Mouse (Mus musculus): ENCODE data around the gene Ndufaf8. TPM values are rescaled to one million over a fixed set of nuclear protein-coding genes. Genes with fewer than 3 reads are reported as not detected.

Gene Ndufaf8
- total RNA-seq, 2 experiments from 2014 or later, result 50.2 to 53.5 TPM

- DNase-seq (ENCODE audit: low spot score in 2 of 2), result no peak
Measured at GRCm38 (mm10) chr11:120085891-120086627, 12.7 kb upstream of the Ndufaf8 start.

GRCm38 (mm10) chr11:120086702-120087152 lies 12.0 kb upstream of the Ndufaf8 start, which contains the start of gene Cep131:
Gene Cep131, minus strand, starts transcription at chr11:120086827.
- peak; percentile 92 to 94 for DNase-seq (ENCODE audit: low spot score in 2 of 2)

- no peak for DNase-seq (ENCODE audit: low spot score in 2 of 2)
Measured at GRCm38 (mm10) chr11:120090661-120091060, 8.1 kb upstream of the Ndufaf8 start.

GRCm38 (mm10) chr11:120092817-120093591 lies 5.7 kb upstream of the Ndufaf8 start:
- DNase-seq (ENCODE audit: low spot score in 2 of 2), result peak in 1 of 2 experiments; percentile 48

GRCm38 (mm10) chr11:120101036-120101435 lies 2.3 kb downstream of the Ndufaf8 start:
- DNase-seq (ENCODE audit: low spot score in 2 of 2), result peak in 1 of 2 experiments; percentile 45

GRCm38 (mm10) chr11:120103431-120103997 lies 4.8 kb downstream of the Ndufaf8 start:
- DNase-seq (ENCODE audit: low spot score in 2 of 2), result no peak

GRCm38 (mm10) chr11:120107026-120107425 lies 8.3 kb downstream of the Ndufaf8 start:
- DNase-seq (ENCODE audit: low spot score in 2 of 2), result no peak

GRCm38 (mm10) chr11:120107796-120108195 lies 9.1 kb downstream of the Ndufaf8 start:
- DNase-seq (ENCODE audit: low spot score in 2 of 2), result no peak

GRCm38 (mm10) chr11:120109558-120110210 lies 11.0 kb downstream of the Ndufaf8 start:
- DNase-seq (ENCODE audit: low spot score in 2 of 2), result no peak

GRCm38 (mm10) chr11:120110554-120110953 lies 11.8 kb downstream of the Ndufaf8 start:
- no peak for DNase-seq (ENCODE audit: low spot score in 2 of 2)

- DNase-seq (ENCODE audit: low spot score in 2 of 2), result no peak
Measured at GRCm38 (mm10) chr11:120111033-120111432, 12.3 kb downstream of the Ndufaf8 start.

- no peak for DNase-seq (ENCODE audit: low spot score in 2 of 2)
Measured at GRCm38 (mm10) chr11:120112136-120112535, 13.4 kb downstream of the Ndufaf8 start.

- DNase-seq (ENCODE audit: low spot score in 2 of 2), result no peak
Measured at GRCm38 (mm10) chr11:120114488-120115215, 15.9 kb downstream of the Ndufaf8 start.

GRCm38 (mm10) chr11:120117626-120118025 lies 18.9 kb downstream of the Ndufaf8 start:
- DNase-seq (ENCODE audit: low spot score in 2 of 2), result no peak

- DNase-seq (ENCODE audit: low spot score in 2 of 2), result no peak
Measured at GRCm38 (mm10) chr11:120119108-120119507, 20.4 kb downstream of the Ndufaf8 start.

- no peak for DNase-seq (ENCODE audit: low spot score in 2 of 2)
Measured at GRCm38 (mm10) chr11:120119936-120120541, 21.3 kb downstream of the Ndufaf8 start.

GRCm38 (mm10) chr11:120120642-120121420 lies 22.1 kb downstream of the Ndufaf8 start:
- peak in 1 of 2 experiments; percentile 62 for DNase-seq (ENCODE audit: low spot score in 2 of 2)

- DNase-seq (ENCODE audit: low spot score in 2 of 2), result no peak
Measured at GRCm38 (mm10) chr11:120122126-120122525, 23.4 kb downstream of the Ndufaf8 start.

GRCm38 (mm10) chr11:120126845-120127244 lies 28.1 kb downstream of the Ndufaf8 start:
- no peak for DNase-seq (ENCODE audit: low spot score in 2 of 2)

Data from adrenal gland, postnatal 4 days (tissue).